Mouse (Mus musculus) stomach, embryonic 14.5 days (tissue): Measurements from ENCODE around the gene Mpp4. TPM values are rescaled to one million over a fixed set of nuclear protein-coding genes. Genes with fewer than 3 reads are reported as not detected.

Experiments used
- ATAC-seq: fragments of 200-750 bp; cut with Nextera tagmentation; 2 replicates; pipeline ENCODE4 v1.8.0; 2017; ENCODE audit warnings: low read depth, moderate TSS enrichment; ENCODE audit not compliant: insufficient number of reproducible peaks, insufficient read depth, low FRiP score
- H3K27ac ChIP-seq: fragments of 300-500 bp; sonication (generic); 2 replicates; pipeline ENCODE4 v1.5.1; 2014; ENCODE audit warnings: mild to moderate bottlenecking, low read length, moderate library complexity, mixed read lengths
- H3K27me3 ChIP-seq: fragments of 300-500 bp; sonication (generic); 2 replicates; pipeline ENCODE4 v1.6.1; 2014; ENCODE audit warnings: low read length, control low read depth, mixed read lengths; ENCODE audit not compliant: control insufficient read depth, insufficient read depth
- H3K36me3 ChIP-seq: fragments of 300-500 bp; sonication (generic); 2 replicates; pipeline ENCODE4 v1.6.1; 2014; ENCODE audit warnings: mild to moderate bottlenecking, control low read depth, low read length, moderate library complexity, mixed read lengths; ENCODE audit not compliant: control insufficient read depth, insufficient read depth
- H3K4me1 ChIP-seq: fragments of 300-500 bp; sonication (generic); 2 replicates; pipeline ENCODE4 v1.6.1; 2014; ENCODE audit warnings: low read length, control low read depth, mixed read lengths; ENCODE audit not compliant: control insufficient read depth, insufficient read depth
- H3K4me2 ChIP-seq: fragments of 300-500 bp; sonication (generic); replicated peaks from 2 replicates; pipeline ENCODE4 v1.6.1; 2014; ENCODE audit warnings: low read depth, low read length, control low read depth
- H3K4me3 ChIP-seq: fragments of 300-500 bp; sonication (generic); 2 replicates; pipeline ENCODE4 v1.5.1; 2014; ENCODE audit warnings: low read depth, low read length, control low read depth
- H3K9ac ChIP-seq: fragments of 300-500 bp; sonication (generic); replicated peaks from 2 replicates; pipeline ENCODE4 v1.6.1; 2014; ENCODE audit warnings: low read depth, mild to moderate bottlenecking, control low read depth, low read length, moderate library complexity, mixed read lengths
- H3K9me3 ChIP-seq: fragments of 300-500 bp; sonication (generic); 2 replicates; pipeline ENCODE4 v1.6.1; 2016; ENCODE audit warnings: low read depth, low read length, control low read depth; ENCODE audit not compliant: control insufficient read depth
- WGBS: fragments of 180-500 bp; shearing (Covaris S2); extraction: QIAGEN DNeasy Blood & Tissue Kit; methylation state at CpG from one replicate; pipeline ENCODE4 v1.1.7; 2014; 5-methylcytosine and 5-hydroxymethylcytosine counted together
- polyA plus RNA-seq: library from polyadenylated mRNA; unstranded; fragments of >200 nt; fragmentation: Nextera tagmentation; extraction: Ambion mirVana; gene quantifications from 2 replicates; pipeline ENCODE4 v1.2.1, GENCODE M21; 2014

Gene Mpp4
- polyA plus RNA-seq, 1 experiment from 2014 or later = 0.46 TPM

GRCm38 (mm10) chr1:59174514-59175373, 11.6 kb upstream of the Mpp4 start:
- peaks cover 9% of the 10 kb centered on the region for H3K36me3 ChIP-seq
- H3K4me2 ChIP-seq = no peak overlapping the region
- WGBS = 55% methylated on average over 10 of the region's 10 CpGs
- H3K9ac ChIP-seq = no peak overlapping the region
- no peak overlapping the region for H3K27ac ChIP-seq
- H3K4me1 ChIP-seq = 0 out of 2 replicates have a peak, but pooled peaks cover 3% of the 10 kb centered on the region
- H3K9me3 ChIP-seq = no peaks in the 10 kb centered on the region
- H3K27me3 ChIP-seq = no peaks in the 10 kb centered on the region
- H3K4me3 ChIP-seq = no peak overlapping the region
- no peak for ATAC-seq

- Histone ChIP-seq H3K4me1 (0 out of 2 replicates have a peak, but pooled peaks cover 3% of the 10 kb centered on the region), H3K4me3 (no peak overlapping the region), H3K27ac (no peak overlapping the region), H3K9me3 (no peaks in the 10 kb centered on the region), H3K9ac (no peak overlapping the region), H3K36me3 (no peaks in the 10 kb centered on the region), H3K4me2 (no peak overlapping the region), H3K27me3 (no peaks in the 10 kb centered on the region)
- 66% methylated on average over 5 of the region's 5 CpGs for WGBS
- no peak for ATAC-seq
Measured at GRCm38 (mm10) chr1:59173023-59173422, 9.8 kb upstream of the Mpp4 start.

- Histone ChIP-seq H3K9me3 (no peaks in the 10 kb centered on the region), H3K27ac (no peak overlapping the region), H3K4me3 (no peak overlapping the region), H3K9ac (no peak overlapping the region), H3K36me3 (no peaks in the 10 kb centered on the region), H3K4me2 (no peak overlapping the region), H3K4me1 (0 out of 2 replicates have a peak, but pooled peaks cover 3% of the 10 kb centered on the region), H3K27me3 (no peaks in the 10 kb centered on the region)
- ATAC-seq = no peak
- WGBS = 38% methylated on average over 5 of the region's 5 CpGs
Measured at GRCm38 (mm10) chr1:59171875-59172274, 8.7 kb upstream of the Mpp4 start.

GRCm38 (mm10) chr1:59170290-59170689, 7.1 kb upstream of the Mpp4 start:
- H3K4me2 ChIP-seq = no peak overlapping the region
- WGBS = 82% methylated on average over 8 of the region's 8 CpGs
- no peaks in the 10 kb centered on the region for H3K9me3 ChIP-seq
- H3K36me3 ChIP-seq = peaks cover 4% of the 10 kb centered on the region; the same call in 1 of the 2 replicates
- no peak overlapping the region for H3K4me3 ChIP-seq
- ATAC-seq = no peak
- H3K9ac ChIP-seq = no peak overlapping the region
- 0 out of 2 replicates have a peak, but pooled peaks cover 3% of the 10 kb centered on the region for H3K4me1 ChIP-seq
- no peaks in the 10 kb centered on the region for H3K27me3 ChIP-seq
- no peak overlapping the region for H3K27ac ChIP-seq

- Histone ChIP-seq H3K9me3 (no peaks in the 10 kb centered on the region), H3K4me2 (no peak overlapping the region), H3K4me1 (0 out of 2 replicates have a peak, but pooled peaks cover 3% of the 10 kb centered on the region), H3K4me3 (no peak overlapping the region), H3K27ac (no peak overlapping the region), H3K36me3 (peaks cover 4% of the 10 kb centered on the region; the same call in 1 of the 2 replicates), H3K27me3 (no peaks in the 10 kb centered on the region), H3K9ac (no peak overlapping the region)
- WGBS = 90% methylated on average over 6 of the region's 6 CpGs
- ATAC-seq = no peak
Measured at GRCm38 (mm10) chr1:59169586-59169985, 6.4 kb upstream of the Mpp4 start.

GRCm38 (mm10) chr1:59168556-59168955, 5.4 kb upstream of the Mpp4 start:
- no peaks in the 10 kb centered on the region for H3K27me3 ChIP-seq
- no peak overlapping the region for H3K4me2 ChIP-seq
- H3K9ac ChIP-seq = no peak overlapping the region
- H3K36me3 ChIP-seq = peaks cover 4% of the 10 kb centered on the region; the same call in 1 of the 2 replicates
- ATAC-seq = no peak
- no peaks in the 10 kb centered on the region for H3K9me3 ChIP-seq
- H3K4me1 ChIP-seq = 0 out of 2 replicates have a peak, but pooled peaks cover 3% of the 10 kb centered on the region
- no peak overlapping the region for H3K27ac ChIP-seq
- 47% methylated on average over 2 of the region's 2 CpGs for WGBS
- no peak overlapping the region for H3K4me3 ChIP-seq

- Histone ChIP-seq H3K27me3 (no peaks in the 10 kb centered on the region), H3K9me3 (no peaks in the 10 kb centered on the region), H3K4me1 (0 out of 2 replicates have a peak, but pooled peaks cover 3% of the 10 kb centered on the region), H3K9ac (no peak overlapping the region), H3K4me3 (no peak overlapping the region), H3K4me2 (no peak overlapping the region), H3K36me3 (peaks cover 8% of the 10 kb centered on the region), H3K27ac (no peak overlapping the region)
- 63% methylated on average over 4 of the region's 4 CpGs for WGBS
- ATAC-seq = no peak
Measured at GRCm38 (mm10) chr1:59167654-59168425, 4.7 kb upstream of the Mpp4 start.

GRCm38 (mm10) chr1:59166232-59166905, 3.2 kb upstream of the Mpp4 start:
- no peaks in the 10 kb centered on the region for H3K9me3 ChIP-seq
- no peak overlapping the region for H3K4me3 ChIP-seq
- H3K9ac ChIP-seq = no peak overlapping the region
- no peak for ATAC-seq
- H3K4me1 ChIP-seq = no peaks in the 10 kb centered on the region
- H3K36me3 ChIP-seq = peaks cover 9% of the 10 kb centered on the region
- no peak overlapping the region for H3K4me2 ChIP-seq
- 84% methylated on average over 9 of the region's 9 CpGs for WGBS
- H3K27ac ChIP-seq = no peak overlapping the region
- H3K27me3 ChIP-seq = no peaks in the 10 kb centered on the region
